Mouse (Mus musculus) lung, embryonic 15.5 days (tissue): Measurements from ENCODE around the gene Gm11096. TPM values are rescaled to one million over a fixed set of nuclear protein-coding genes. Genes with fewer than 3 reads are reported as not detected.

Source experiments
- ATAC-seq: fragments of 200-750 bp; cut with Nextera tagmentation; 2 replicates; pipeline ENCODE4 v1.8.0; 2017; ENCODE audit warnings: moderate number of reproducible peaks, borderline replicate concordance; ENCODE audit not compliant: low FRiP score, low TSS enrichment; ENCODE audit errors: extremely low read depth
- H3K27ac ChIP-seq: fragments of 300-500 bp; sonication (generic); 2 replicates; pipeline ENCODE4 v1.5.1; 2015; ENCODE audit warnings: moderate library complexity, mild to moderate bottlenecking, inconsistent platforms
- H3K27me3 ChIP-seq: fragments of 300-500 bp; sonication (generic); 2 replicates; pipeline ENCODE4 v1.6.1; 2015; ENCODE audit warnings: inconsistent platforms
- H3K36me3 ChIP-seq: fragments of 300-500 bp; sonication (generic); 2 replicates; pipeline ENCODE4 v1.6.1; 2015; ENCODE audit warnings: inconsistent platforms
- H3K4me1 ChIP-seq: fragments of 300-500 bp; sonication (generic); 2 replicates; pipeline ENCODE4 v1.6.1; 2015; ENCODE audit warnings: inconsistent platforms
- H3K4me2 ChIP-seq: fragments of 300-500 bp; sonication (generic); 2 replicates; pipeline ENCODE4 v1.6.1; 2015; ENCODE audit warnings: inconsistent platforms, mild to moderate bottlenecking, moderate library complexity
- H3K4me3 ChIP-seq: fragments of 300-500 bp; sonication (generic); 2 replicates; pipeline ENCODE4 v1.5.1; 2015; ENCODE audit warnings: mild to moderate bottlenecking, inconsistent platforms
- H3K9ac ChIP-seq: fragments of 300-500 bp; sonication (generic); 2 replicates; pipeline ENCODE4 v1.6.1; 2015; ENCODE audit warnings: inconsistent platforms
- H3K9me3 ChIP-seq: fragments of 300-500 bp; sonication (generic); 2 replicates; pipeline ENCODE4 v1.6.1; 2016; ENCODE audit warnings: inconsistent platforms
- WGBS: fragments of 180-500 bp; shearing (Covaris S2); methylation state at CpG from one replicate; pipeline ENCODE4 v1.1.7; 2015; 5-methylcytosine and 5-hydroxymethylcytosine counted together
- polyA plus RNA-seq: library from polyadenylated mRNA; unstranded; fragments of >200 nt; fragmentation: Nextera tagmentation; extraction: Ambion mirVana; gene quantifications from 2 replicates; pipeline ENCODE4 v1.2.1, GENCODE M21; 2015

Gm11096 gene
- polyA plus RNA-seq, 1 experiment from 2014 or later, result not detected

DNA sequence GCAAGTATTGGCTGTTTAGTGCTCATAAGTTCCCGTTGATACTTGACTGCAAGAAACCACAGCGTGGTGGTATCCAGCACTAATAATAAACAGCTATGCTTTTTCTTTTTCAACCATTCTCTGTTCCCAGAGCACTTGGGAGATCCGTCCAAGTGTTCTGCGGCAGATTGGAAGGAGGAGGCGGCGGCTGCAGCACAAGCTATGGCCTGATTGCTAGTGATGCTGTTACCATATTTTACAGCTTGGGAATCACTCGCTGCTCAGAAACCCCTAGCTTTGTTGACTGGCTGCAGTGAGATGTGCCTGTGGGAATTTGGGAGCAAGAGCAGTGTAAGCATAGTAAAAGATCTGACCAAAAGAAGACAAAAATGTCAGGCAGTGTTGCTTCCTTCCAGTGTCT, 14.3 kb upstream of the Gm11096 start:
- Histone ChIP-seq H3K9ac (no peak overlapping the region), H3K27ac (no peak overlapping the region), H3K9me3 (no peaks in the 10 kb centered on the region), H3K36me3 (no peaks in the 10 kb centered on the region), H3K27me3 (no peaks in the 10 kb centered on the region), H3K4me3 (no peak overlapping the region), H3K4me1 (no peaks in the 10 kb centered on the region), H3K4me2 (no peak overlapping the region)
- WGBS, result 87% methylated on average over 7 of the region's 7 CpGs
- ATAC-seq, result no peak

DNA sequence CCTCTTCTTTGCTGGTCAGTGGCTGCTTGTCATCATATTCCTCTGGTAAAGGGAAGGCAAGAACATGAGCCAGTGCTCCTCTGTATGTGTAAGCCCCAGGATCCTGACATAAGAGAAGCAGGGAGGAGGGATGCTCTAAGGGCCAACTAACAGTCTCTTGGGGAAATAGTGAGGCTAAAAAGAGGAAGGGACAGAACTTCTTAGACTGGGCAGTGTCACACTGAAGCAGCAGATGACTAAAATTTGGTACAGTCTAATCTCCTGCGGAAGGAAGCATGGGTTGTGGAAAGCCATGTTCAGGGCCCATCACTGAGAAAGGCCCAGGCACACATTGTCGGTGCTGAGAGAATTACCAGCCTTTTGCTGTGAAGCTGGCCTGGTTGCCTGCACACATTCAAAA, 8.8 kb upstream of the Gm11096 start:
- Histone ChIP-seq H3K27me3 (no peaks in the 10 kb centered on the region), H3K4me3 (no peak overlapping the region), H3K4me2 (no peak overlapping the region), H3K36me3 (no peaks in the 10 kb centered on the region), H3K9me3 (no peaks in the 10 kb centered on the region), H3K4me1 (0 out of 2 replicates have a peak, but pooled peaks cover 4% of the 10 kb centered on the region), H3K9ac (no peak overlapping the region), H3K27ac (no peak overlapping the region)
- ATAC-seq, result no peak
- 78% methylated on average over 2 of the region's 2 CpGs for WGBS

DNA sequence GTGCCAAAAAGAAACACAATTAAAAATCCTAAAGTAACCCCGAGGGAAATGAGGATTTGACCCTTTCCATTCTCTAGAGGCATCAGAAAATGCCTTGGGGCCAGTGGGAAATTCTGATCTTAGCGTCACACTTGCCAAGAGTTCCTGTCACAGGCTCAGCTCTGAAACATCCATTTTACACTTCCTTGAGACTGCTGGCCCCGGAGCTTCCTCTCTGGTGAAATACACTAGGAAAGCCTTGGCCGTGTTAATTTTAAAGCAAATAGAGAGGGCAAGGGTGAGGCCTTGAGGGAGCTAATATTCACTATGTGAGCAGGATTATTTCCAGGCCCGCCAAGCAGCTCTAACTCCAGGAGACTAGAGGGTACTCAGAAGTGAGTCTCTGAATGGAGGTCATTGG, 8.4 kb upstream of the Gm11096 start:
- no peaks in the 10 kb centered on the region for H3K27me3 ChIP-seq
- H3K9ac ChIP-seq, result no peak overlapping the region
- H3K4me2 ChIP-seq, result no peak overlapping the region
- H3K4me3 ChIP-seq, result no peak overlapping the region
- no peaks in the 10 kb centered on the region for H3K9me3 ChIP-seq
- H3K36me3 ChIP-seq, result no peaks in the 10 kb centered on the region
- WGBS, result 29% methylated on average over 5 of the region's 5 CpGs
- no peak for ATAC-seq
- H3K4me1 ChIP-seq, result 0 out of 2 replicates have a peak, but pooled peaks cover 4% of the 10 kb centered on the region
- no peak overlapping the region for H3K27ac ChIP-seq

GRCm38 (mm10) chr17:81455269-81455668, 13.7 kb downstream of the Gm11096 start:
- no peaks in the 10 kb centered on the region for H3K4me1 ChIP-seq

GRCm38 (mm10) chr17:81455977-81456376, 14.4 kb downstream of the Gm11096 start:
- Histone ChIP-seq H3K4me3 (no peak overlapping the region), H3K9ac (no peak overlapping the region), H3K36me3 (no peaks in the 10 kb centered on the region), H3K4me1 (no peaks in the 10 kb centered on the region), H3K27me3 (no peaks in the 10 kb centered on the region), H3K9me3 (no peaks in the 10 kb centered on the region), H3K27ac (no peak overlapping the region), H3K4me2 (no peak overlapping the region)
- WGBS, result 78% methylated on average over 7 of the region's 7 CpGs
- ATAC-seq, result no peak

More at GRCm38 (mm10) chr17:81455269-81455668, 13.7 kb downstream of the Gm11096 start:
- H3K4me2 ChIP-seq, result no peak overlapping the region
- H3K27me3 ChIP-seq, result no peaks in the 10 kb centered on the region
- H3K4me3 ChIP-seq, result no peak overlapping the region
- no peak overlapping the region for H3K27ac ChIP-seq
- H3K36me3 ChIP-seq, result no peaks in the 10 kb centered on the region
- 63% methylated on average over 3 of the region's 3 CpGs for WGBS
- no peaks in the 10 kb centered on the region for H3K9me3 ChIP-seq
- 0 out of 2 replicates have a peak, but pooled peaks have one; percentile 5 for ATAC-seq
- no peak overlapping the region for H3K9ac ChIP-seq

GRCm38 (mm10) chr17:81459379-81459778, 17.8 kb downstream of the Gm11096 start:
- 75% methylated on average over 3 of the region's 3 CpGs for WGBS
- no peaks in the 10 kb centered on the region for H3K36me3 ChIP-seq
- H3K4me3 ChIP-seq, result no peak overlapping the region
- H3K4me2 ChIP-seq, result no peak overlapping the region
- no peak overlapping the region for H3K9ac ChIP-seq
- no peaks in the 10 kb centered on the region for H3K27me3 ChIP-seq
- no peak overlapping the region for H3K27ac ChIP-seq
- no peaks in the 10 kb centered on the region for H3K9me3 ChIP-seq
- no peak for ATAC-seq
- H3K4me1 ChIP-seq, result no peaks in the 10 kb centered on the region

GRCm38 (mm10) chr17:81468941-81469340, 27.4 kb downstream of the Gm11096 start:
- ATAC-seq, result peak; percentile 78; the same call in 1 of the 2 replicates
- 0 out of 2 replicates have a peak overlapping the region, but pooled peaks have one; percentile 19 for H3K27ac ChIP-seq

GRCm38 (mm10) chr17:81473363-81473762, 31.8 kb downstream of the Gm11096 start:
- Histone ChIP-seq H3K4me2 (no peak overlapping the region), H3K27ac (no peak overlapping the region), H3K4me3 (no peak overlapping the region), H3K36me3 (no peaks in the 10 kb centered on the region), H3K9me3 (no peaks in the 10 kb centered on the region), H3K4me1 (peaks cover 16% of the 10 kb centered on the region), H3K27me3 (no peaks in the 10 kb centered on the region), H3K9ac (no peak overlapping the region)
- ATAC-seq, result no peak
- 72% methylated on average over 3 of the region's 3 CpGs for WGBS

More at GRCm38 (mm10) chr17:81468941-81469340, 27.4 kb downstream of the Gm11096 start:
- Histone ChIP-seq H3K36me3 (no peaks in the 10 kb centered on the region), H3K9me3 (no peaks in the 10 kb centered on the region), H3K4me2 (no peak overlapping the region), H3K4me1 (peaks cover 16% of the 10 kb centered on the region), H3K9ac (no peak overlapping the region), H3K4me3 (no peak overlapping the region), H3K27me3 (no peaks in the 10 kb centered on the region)
- 47% methylated on average over 5 of the region's 5 CpGs for WGBS

GRCm38 (mm10) chr17:81477420-81477819, 35.9 kb downstream of the Gm11096 start:
- Histone ChIP-seq H3K4me1 (peaks cover 11% of the 10 kb centered on the region), H3K27me3 (no peaks in the 10 kb centered on the region), H3K9ac (no peak overlapping the region), H3K36me3 (no peaks in the 10 kb centered on the region), H3K27ac (no peak overlapping the region), H3K4me2 (no peak overlapping the region), H3K9me3 (no peaks in the 10 kb centered on the region), H3K4me3 (no peak overlapping the region)
- 58% methylated on average over 1 of the region's 1 CpGs for WGBS
- no peak for ATAC-seq

- no peak overlapping the region for H3K9ac ChIP-seq
- no peaks in the 10 kb centered on the region for H3K9me3 ChIP-seq
- no peak overlapping the region for H3K27ac ChIP-seq
- H3K4me2 ChIP-seq, result no peak overlapping the region
- H3K4me3 ChIP-seq, result no peak overlapping the region
- no peaks in the 10 kb centered on the region for H3K27me3 ChIP-seq
- no peaks in the 10 kb centered on the region for H3K36me3 ChIP-seq
- WGBS, result 54% methylated on average over 4 of the region's 4 CpGs
- no peak for ATAC-seq
- peaks cover 11% of the 10 kb centered on the region for H3K4me1 ChIP-seq
These were observed 38.2 kb downstream of the Gm11096 start for GRCm38 (mm10) chr17:81479807-81480206.

GRCm38 (mm10) chr17:81480351-81481161, 39.0 kb downstream of the Gm11096 start:
- no peak overlapping the region for H3K9ac ChIP-seq
- ATAC-seq, result peak; percentile 88
- 60% methylated on average over 21 of the region's 21 CpGs for WGBS

DNA sequence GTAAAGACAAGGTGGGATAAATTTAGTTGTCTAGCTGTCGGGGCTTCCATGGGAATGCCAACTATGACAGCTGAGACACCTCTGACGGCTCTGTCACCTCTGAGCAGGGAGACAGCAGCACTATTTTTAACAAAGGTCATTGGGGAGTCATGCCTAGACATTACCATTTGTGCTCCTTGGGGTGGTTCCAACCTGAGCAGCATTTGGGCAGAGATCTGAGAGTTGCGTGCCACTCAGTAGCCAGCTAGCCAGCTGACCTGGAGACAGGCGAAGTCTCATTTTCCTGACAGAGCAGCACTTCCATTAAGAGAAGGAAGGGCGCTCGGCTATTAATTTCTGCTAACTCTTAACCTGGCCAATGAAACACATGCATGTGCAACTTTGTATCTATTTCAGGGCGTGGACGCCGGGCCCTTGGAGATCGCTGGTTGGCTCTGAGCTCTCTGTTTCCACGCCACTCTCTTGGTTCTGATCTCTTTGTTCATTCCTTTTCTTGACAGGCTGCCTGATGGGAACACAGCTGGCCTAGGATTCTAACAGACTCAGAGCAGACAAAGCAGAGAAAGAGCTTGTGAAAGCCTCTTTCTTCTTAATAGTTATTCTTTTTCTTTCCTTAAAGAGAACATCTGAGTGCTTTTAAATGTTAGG, 40.4 kb downstream of the Gm11096 start:
- no peaks in the 10 kb centered on the region for H3K36me3 ChIP-seq
- no peak overlapping the region for H3K4me3 ChIP-seq
- H3K9me3 ChIP-seq, result no peaks in the 10 kb centered on the region
- no peak overlapping the region for H3K4me2 ChIP-seq
- H3K27me3 ChIP-seq, result no peaks in the 10 kb centered on the region
- ATAC-seq, result no peak
- H3K9ac ChIP-seq, result no peak overlapping the region
- 77% methylated on average over 11 of the region's 11 CpGs for WGBS
- peaks cover 11% of the 10 kb centered on the region for H3K4me1 ChIP-seq
- no peak overlapping the region for H3K27ac ChIP-seq

More at GRCm38 (mm10) chr17:81480351-81481161, 39.0 kb downstream of the Gm11096 start:
- Histone ChIP-seq H3K27me3 (no peaks in the 10 kb centered on the region), H3K9me3 (no peaks in the 10 kb centered on the region), H3K36me3 (no peaks in the 10 kb centered on the region), H3K4me3 (no peak overlapping the region), H3K4me1 (peaks cover 11% of the 10 kb centered on the region), H3K4me2 (peak overlapping the region; percentile 3; the same call in 1 of the 2 replicates), H3K27ac (no peak overlapping the region; the same call in 1 of the 2 replicates)
